Mouse (Mus musculus): ENCODE data around the gene Arid1b. TPM values are rescaled to one million over a fixed set of nuclear protein-coding genes. Genes with fewer than 3 reads are reported as not detected.
A peak's percentile ranks its signal among the peaks of the same experiment; 100 is the strongest.

Arid1b gene
- total and polyA plus RNA-seq, 3 experiments, result 11.6 to 49.1 (median 32.4) TPM

DNA sequence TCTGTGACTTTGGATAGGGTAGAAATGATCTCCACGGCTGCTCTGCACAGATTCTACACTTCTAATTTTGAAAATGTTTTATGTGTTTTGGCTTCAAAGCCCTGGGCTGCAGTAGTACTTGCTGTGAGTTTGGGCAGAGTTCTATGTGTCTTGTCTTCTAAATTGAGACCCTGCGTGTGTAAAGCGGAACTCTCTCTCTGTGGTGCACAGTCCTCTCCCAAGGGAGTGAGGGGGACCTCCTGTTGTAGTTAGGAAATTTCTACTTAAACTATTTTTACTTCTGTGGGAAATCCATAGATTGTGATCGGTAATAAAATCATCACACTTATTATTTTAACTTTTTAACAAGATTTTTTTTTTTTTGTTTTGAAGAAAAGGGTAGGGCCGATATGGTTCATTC, 185.3 kb downstream of the Arid1b start:
- Histone ChIP-seq H3K4me1 (ENCODE audit: insufficient read depth, low read depth, low read length) (peaks cover 2% of the 10 kb centered on the region; the same call in 1 of the 2 replicates), H3K4me3 (ENCODE audit: low read depth, low read length) (no peak overlapping the region), H3K36me3 (replicated peaks) (peaks cover 45% of the 10 kb centered on the region), H3K9me3 (replicated peaks) (no peaks in the 10 kb centered on the region), H3K27me3 (ENCODE audit: insufficient read depth, low read length) (no peaks in the 10 kb centered on the region)
- DNase-seq (ENCODE audit: low spot score) (no peak), ATAC-seq (ENCODE audit: extremely low read depth, insufficient number of reproducible peaks, low FRiP score, poor library complexity, severe bottlenecking) (no peak)
- TF ChIP-seq GATA2 (IDR thresholded peaks at IDR 0.05; ENCODE audit: borderline replicate concordance, low read depth, low read length), result no peak
- TF ChIP-seq TAL1 (conservative IDR thresholded peaks at IDR 0.05; ENCODE audit: low read depth, low read length), result no peak
- TF ChIP-seq POLR2AphosphoS5 (IDR thresholded peaks at IDR 0.05; ENCODE audit: insufficient replicate concordance, low read depth, low read length), result no peak
- TF ChIP-seq GATA1 (IDR thresholded peaks at IDR 0.05; ENCODE audit: borderline replicate concordance, low read length), result no peak
- TF ChIP-seq CTCF (IDR thresholded peaks at IDR 0.05; ENCODE audit: low read depth, low read length), result no peak

DNA sequence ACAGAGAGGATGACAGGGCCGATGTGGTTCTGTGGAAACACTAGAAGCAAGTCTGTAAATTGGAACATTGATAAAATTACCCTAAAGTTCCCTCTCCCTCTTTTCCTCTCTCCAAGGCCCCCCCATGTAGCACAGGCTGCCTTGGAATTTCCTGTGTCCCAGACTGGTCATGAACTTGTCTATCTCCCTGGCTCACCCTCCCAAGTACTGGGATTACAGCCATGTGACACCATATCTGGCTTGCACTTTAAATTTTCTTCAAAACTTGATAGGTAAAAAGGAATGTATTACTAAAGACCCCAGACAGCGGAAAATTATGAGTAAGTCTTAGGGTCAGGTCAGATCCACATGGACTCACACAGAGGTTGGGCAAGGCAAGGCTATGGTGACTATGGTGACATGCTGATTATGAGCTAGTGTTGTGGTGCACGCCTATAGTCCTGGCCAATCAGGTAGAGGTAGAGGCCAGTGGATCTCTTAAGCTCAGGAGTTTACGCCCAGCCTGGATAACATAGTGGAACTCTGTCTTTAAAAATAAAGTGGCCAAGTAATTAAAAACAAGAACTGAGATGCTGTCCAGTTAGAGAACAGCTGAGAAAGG, 185.9 kb downstream of the Arid1b start:
- no peaks in the 10 kb centered on the region for H3K27me3 ChIP-seq (ENCODE audit: insufficient read depth, low read length)
- ATAC-seq (ENCODE audit: extremely low read depth, insufficient number of reproducible peaks, low FRiP score, poor library complexity, severe bottlenecking), result no peak
- H3K4me1 ChIP-seq (ENCODE audit: insufficient read depth, low read depth, low read length), result 0 out of 2 replicates have a peak, but pooled peaks cover 2% of the 10 kb centered on the region
- peaks cover 43% of the 10 kb centered on the region for H3K36me3 ChIP-seq (replicated peaks)
- TF ChIP-seq GATA1 (IDR thresholded peaks at IDR 0.05; ENCODE audit: borderline replicate concordance, low read length), result no peak
- no peak for TF ChIP-seq POLR2AphosphoS5 (IDR thresholded peaks at IDR 0.05; ENCODE audit: insufficient replicate concordance, low read depth, low read length)
- no peak for TF ChIP-seq CTCF (IDR thresholded peaks at IDR 0.05; ENCODE audit: low read depth, low read length)
- TF ChIP-seq TAL1 (conservative IDR thresholded peaks at IDR 0.05; ENCODE audit: low read depth, low read length), result no peak
- no peak for TF ChIP-seq GATA2 (IDR thresholded peaks at IDR 0.05; ENCODE audit: borderline replicate concordance, low read depth, low read length)
- DNase-seq (ENCODE audit: low spot score), result no peak
- H3K4me3 ChIP-seq (ENCODE audit: low read depth, low read length), result no peak overlapping the region
- no peaks in the 10 kb centered on the region for H3K9me3 ChIP-seq (replicated peaks)

DNA sequence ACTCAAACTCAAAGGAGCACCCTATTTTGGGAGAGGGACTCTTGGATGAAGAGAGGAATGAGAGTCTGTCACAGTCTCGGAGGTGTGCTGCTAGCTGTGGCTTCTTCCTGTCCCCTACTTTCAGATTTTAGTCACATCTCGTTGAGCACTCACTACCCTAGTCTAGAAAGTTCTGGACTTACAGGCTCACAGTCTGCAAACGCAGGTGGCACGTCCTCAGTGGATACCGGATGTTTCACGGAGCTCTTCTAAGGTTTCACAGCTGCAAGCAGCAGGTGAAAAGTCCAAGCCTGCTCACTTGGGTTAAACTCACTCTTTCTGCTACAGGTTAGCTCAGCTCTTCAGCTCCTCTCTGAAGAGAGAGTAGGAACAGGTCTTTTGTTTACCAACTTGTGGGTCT, 186.8 kb downstream of the Arid1b start:
- ATAC-seq (ENCODE audit: extremely low read depth, insufficient number of reproducible peaks, low FRiP score, poor library complexity, severe bottlenecking) (no peak), DNase-seq (ENCODE audit: low spot score) (no peak)
- Histone ChIP-seq H3K27me3 (ENCODE audit: insufficient read depth, low read length) (no peaks in the 10 kb centered on the region), H3K36me3 (replicated peaks) (peaks cover 38% of the 10 kb centered on the region), H3K4me1 (ENCODE audit: insufficient read depth, low read depth, low read length) (0 out of 2 replicates have a peak, but pooled peaks cover 2% of the 10 kb centered on the region), H3K4me3 (ENCODE audit: low read depth, low read length) (no peak overlapping the region), H3K9me3 (replicated peaks) (no peaks in the 10 kb centered on the region)
- no peak for TF ChIP-seq GATA2 (IDR thresholded peaks at IDR 0.05; ENCODE audit: borderline replicate concordance, low read depth, low read length)
- no peak for TF ChIP-seq POLR2AphosphoS5 (IDR thresholded peaks at IDR 0.05; ENCODE audit: insufficient replicate concordance, low read depth, low read length)
- TF ChIP-seq GATA1 (IDR thresholded peaks at IDR 0.05; ENCODE audit: borderline replicate concordance, low read length), result no peak
- no peak for TF ChIP-seq CTCF (IDR thresholded peaks at IDR 0.05; ENCODE audit: low read depth, low read length)
- no peak for TF ChIP-seq TAL1 (conservative IDR thresholded peaks at IDR 0.05; ENCODE audit: low read depth, low read length)

DNA sequence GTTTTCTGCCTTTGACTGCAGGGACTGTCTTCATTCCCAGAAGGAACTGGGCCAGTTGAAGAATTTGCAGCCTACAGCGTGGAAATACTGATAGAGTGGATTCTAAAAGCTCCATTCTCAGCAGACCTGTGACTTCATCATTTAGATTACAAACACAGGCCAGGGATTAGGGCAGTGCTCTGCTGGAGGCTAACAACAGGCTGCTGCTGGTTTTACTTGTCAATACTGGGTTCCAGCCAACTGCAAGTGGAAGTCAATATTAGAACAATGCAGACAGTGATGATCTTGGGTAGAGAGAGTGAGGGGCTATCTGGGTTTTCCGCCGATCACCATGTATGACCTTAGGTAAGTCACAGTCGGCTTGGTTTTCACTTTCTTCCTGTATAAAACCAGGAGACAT, 188.4 kb downstream of the Arid1b start:
- no peak overlapping the region for H3K4me3 ChIP-seq (ENCODE audit: low read depth, low read length)
- DNase-seq (ENCODE audit: low spot score) (no peak), ATAC-seq (ENCODE audit: extremely low read depth, insufficient number of reproducible peaks, low FRiP score, poor library complexity, severe bottlenecking) (no peak)
- no peaks in the 10 kb centered on the region for H3K9me3 ChIP-seq (replicated peaks)
- no peak for TF ChIP-seq GATA2 (IDR thresholded peaks at IDR 0.05; ENCODE audit: borderline replicate concordance, low read depth, low read length)
- TF ChIP-seq GATA1 (IDR thresholded peaks at IDR 0.05; ENCODE audit: borderline replicate concordance, low read length), result no peak
- TF ChIP-seq POLR2AphosphoS5 (IDR thresholded peaks at IDR 0.05; ENCODE audit: insufficient replicate concordance, low read depth, low read length), result no peak
- TF ChIP-seq TAL1 (conservative IDR thresholded peaks at IDR 0.05; ENCODE audit: low read depth, low read length), result no peak
- no peak for TF ChIP-seq CTCF (IDR thresholded peaks at IDR 0.05; ENCODE audit: low read depth, low read length)
- H3K27me3 ChIP-seq (ENCODE audit: insufficient read depth, low read length), result no peaks in the 10 kb centered on the region
- peaks cover 36% of the 10 kb centered on the region for H3K36me3 ChIP-seq (replicated peaks)
- H3K4me1 ChIP-seq (ENCODE audit: insufficient read depth, low read depth, low read length), result peaks cover 7% of the 10 kb centered on the region

DNA sequence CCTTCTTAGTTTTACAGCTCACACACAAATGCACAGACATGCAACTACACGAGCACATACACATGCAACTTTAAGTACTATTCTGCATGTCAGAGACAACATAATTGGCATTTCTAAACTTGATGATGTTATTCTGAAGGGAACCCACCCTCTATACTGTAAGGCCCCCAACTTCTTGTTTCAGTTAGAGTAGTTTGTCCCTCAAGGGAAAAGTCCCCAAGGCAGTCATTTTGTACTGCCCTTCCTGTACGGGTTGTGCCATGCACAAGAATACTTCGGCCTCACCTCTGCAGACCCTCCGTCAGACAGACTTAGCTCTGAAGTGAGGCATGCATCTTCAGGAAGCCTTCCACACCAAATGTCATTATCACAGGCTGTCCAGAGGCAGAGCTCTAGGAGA, 191.4 kb downstream of the Arid1b start:
- no peak for ATAC-seq (ENCODE audit: extremely low read depth, insufficient number of reproducible peaks, low FRiP score, poor library complexity, severe bottlenecking)
- Histone ChIP-seq H3K4me3 (ENCODE audit: low read depth, low read length) (no peak overlapping the region), H3K9me3 (replicated peaks) (no peaks in the 10 kb centered on the region), H3K27me3 (ENCODE audit: insufficient read depth, low read length) (no peaks in the 10 kb centered on the region), H3K4me1 (ENCODE audit: insufficient read depth, low read depth, low read length) (peaks cover 22% of the 10 kb centered on the region), H3K36me3 (replicated peaks) (peaks cover 24% of the 10 kb centered on the region)
- no peak for TF ChIP-seq GATA2 (IDR thresholded peaks at IDR 0.05; ENCODE audit: borderline replicate concordance, low read depth, low read length)
- no peak for TF ChIP-seq CTCF (IDR thresholded peaks at IDR 0.05; ENCODE audit: low read depth, low read length)
- TF ChIP-seq GATA1 (IDR thresholded peaks at IDR 0.05; ENCODE audit: borderline replicate concordance, low read length), result no peak
- TF ChIP-seq POLR2AphosphoS5 (IDR thresholded peaks at IDR 0.05; ENCODE audit: insufficient replicate concordance, low read depth, low read length), result no peak
- TF ChIP-seq TAL1 (conservative IDR thresholded peaks at IDR 0.05; ENCODE audit: low read depth, low read length), result no peak
- no peak for DNase-seq (ENCODE audit: low spot score)

DNA sequence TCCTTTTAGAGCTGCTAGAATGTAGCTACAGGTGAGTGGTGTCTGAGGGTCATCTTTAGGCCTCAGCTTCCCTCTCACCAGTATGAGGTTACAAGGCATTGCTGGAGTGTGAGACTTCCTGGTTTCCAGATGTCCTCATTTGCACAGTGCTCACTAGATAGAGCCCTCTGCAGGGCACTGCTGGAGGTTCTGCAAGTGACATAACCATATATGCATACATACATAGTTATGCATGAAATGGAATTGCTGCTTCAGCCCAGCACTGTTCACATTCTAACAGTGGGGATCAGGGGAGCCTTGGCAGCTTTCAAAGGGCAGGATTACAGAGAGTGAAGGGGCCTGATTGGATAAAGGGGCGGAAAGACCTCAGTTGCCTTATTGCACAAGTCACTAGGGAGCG, 193.4 kb downstream of the Arid1b start:
- DNase-seq (ENCODE audit: low spot score), result peak; percentile 13
- H3K9me3 ChIP-seq (replicated peaks), result no peaks in the 10 kb centered on the region
- peaks cover 31% of the 10 kb centered on the region for H3K4me1 ChIP-seq (ENCODE audit: insufficient read depth, low read depth, low read length)
- peaks cover 16% of the 10 kb centered on the region for H3K36me3 ChIP-seq (replicated peaks)
- no peak for ATAC-seq (ENCODE audit: extremely low read depth, insufficient number of reproducible peaks, low FRiP score, poor library complexity, severe bottlenecking)
- no peaks in the 10 kb centered on the region for H3K27me3 ChIP-seq (ENCODE audit: insufficient read depth, low read length)
- TF ChIP-seq TAL1 (conservative IDR thresholded peaks at IDR 0.05; ENCODE audit: low read depth, low read length) (no peak), POLR2AphosphoS5 (IDR thresholded peaks at IDR 0.05; ENCODE audit: insufficient replicate concordance, low read depth, low read length) (no peak), GATA1 (IDR thresholded peaks at IDR 0.05; ENCODE audit: borderline replicate concordance, low read length) (no peak), CTCF (IDR thresholded peaks at IDR 0.05; ENCODE audit: low read depth, low read length) (no peak), GATA2 (IDR thresholded peaks at IDR 0.05; ENCODE audit: borderline replicate concordance, low read depth, low read length) (no peak)
- no peak overlapping the region for H3K4me3 ChIP-seq (ENCODE audit: low read depth, low read length)
